ENCODE assay signal across 10 mouse cellular contexts in the genomic region with DNA sequence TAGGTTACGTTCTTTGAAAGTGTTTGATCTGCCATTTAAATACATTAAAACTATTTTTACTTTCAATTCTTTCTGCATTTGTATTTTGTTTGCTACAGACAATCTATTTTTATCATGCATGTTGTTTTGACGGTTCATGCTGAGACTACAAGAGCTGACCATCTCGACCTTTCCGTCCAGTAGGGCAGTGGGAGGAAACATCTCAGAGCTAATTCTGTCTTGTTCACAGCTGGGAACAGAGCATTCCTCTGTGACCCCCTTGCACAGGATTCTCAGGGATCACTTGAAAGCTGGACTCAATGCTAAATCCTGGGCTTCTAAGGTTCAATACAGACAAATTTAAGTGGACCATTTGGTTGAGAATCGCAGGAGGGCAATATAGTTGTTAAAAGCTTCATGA.
A peak's percentile ranks its signal among the peaks of the same experiment; 100 is the strongest.
DNase-seq lines count a peak whose midpoint lies in the region; ATAC-seq and TF ChIP-seq lines count a peak whose summit lies in the region.
"Had no signal": no experiment of that assay in that cellular context is flagged by ENCODE, and none has a peak within 500 bp of the region (broad histone marks: within the 10 kb centered on the region; RNA-seq: fewer than 3 reads in every experiment).

No protein-coding gene starts in this region.

- no peak overlapping the region for H3K4me2 ChIP-seq in liver, postnatal 0 days (ENCODE audit: low read depth, low read length)
- H3K4me2 ChIP-seq in heart, embryonic 16.5 days (ENCODE audit: low read depth, low read length), result no peak overlapping the region; the same call in 1 of the 2 replicates
- H3K4me2 ChIP-seq: limb, embryonic 13.5 days had no signal

- H3K9ac ChIP-seq in liver, postnatal 0 days (replicated peaks), result no peak overlapping the region
- no peak overlapping the region; the same call in 1 of the 2 replicates for H3K9ac ChIP-seq in heart, embryonic 16.5 days (ENCODE audit: low read length)
- H3K9ac ChIP-seq: limb, embryonic 13.5 days had no signal

- H3K4me3 ChIP-seq in gastrocnemius, adult 2 months, result peak overlapping the region; percentile 36
- H3K4me3 ChIP-seq in liver, postnatal 0 days (ENCODE audit: low read depth, low read length), result no peak overlapping the region
- no peak overlapping the region for H3K4me3 ChIP-seq in heart, embryonic 16.5 days (ENCODE audit: low read length)
- H3K4me3 ChIP-seq: limb, embryonic 13.5 days had no signal

- TF ChIP-seq CTCF in gastrocnemius, adult 2 months (IDR thresholded peaks at IDR 0.05), result 0 out of 2 replicates have a peak, but pooled peaks have one; percentile 3
- no peak for TF ChIP-seq CTCF in liver, postnatal 0 days (IDR thresholded peaks at IDR 0.05; ENCODE audit: low read depth)

- WGBS in liver, postnatal 0 days (ENCODE audit: insufficient replicate concordance), result 67% methylated on average over 5 of the region's 5 CpGs
- WGBS in heart, embryonic 16.5 days, result 43% methylated on average over 5 of the region's 5 CpGs

- no peak for TF ChIP-seq EP300 in liver, postnatal 0 days (IDR thresholded peaks at IDR 0.05; ENCODE audit: low read depth)

- no peaks in the 10 kb centered on the region for H3K27me3 ChIP-seq in liver, postnatal 0 days (ENCODE audit: insufficient read depth, low read length)
- no peaks in the 10 kb centered on the region for H3K27me3 ChIP-seq in heart, embryonic 16.5 days (ENCODE audit: control insufficient read depth, insufficient read depth, low read length)
- H3K27me3 ChIP-seq: limb, embryonic 13.5 days had no signal

- peak overlapping the region; percentile 96 for H3K27ac ChIP-seq in gastrocnemius, adult 2 months
- H3K27ac ChIP-seq in liver, postnatal 0 days (ENCODE audit: low read depth), result 0 out of 2 replicates have a peak overlapping the region, but pooled peaks have one; percentile 26
- peak overlapping the region; percentile 66; the same call in 1 of the 2 replicates for H3K27ac ChIP-seq in heart, embryonic 16.5 days (ENCODE audit: low read length)
- H3K27ac ChIP-seq: limb, embryonic 13.5 days had no signal

- H3K36me3 ChIP-seq in liver, postnatal 0 days (replicated peaks; ENCODE audit: insufficient read depth, low read length), result no peaks in the 10 kb centered on the region
- H3K36me3 ChIP-seq in heart, embryonic 16.5 days (ENCODE audit: control insufficient read depth, insufficient read depth), result no peaks in the 10 kb centered on the region
- H3K36me3 ChIP-seq: limb, embryonic 13.5 days had no signal

- ATAC-seq in liver, postnatal 0 days, result no peak
- ATAC-seq in heart, embryonic 16.5 days (replicated peaks; ENCODE audit: extremely low read depth, insufficient read depth, low FRiP score), result no peak

- intact Hi-C loops in gastrocnemius, adult 2 months (cut with DNase I), result loop anchor here (5.0 kb wide), 1 partner anchor 456 kb away; no protein-coding TSS in a partner anchor
- intact Hi-C loops in gastrocnemius, postnatal 14 days (cut with DNase I; ENCODE audit: low total_unique reads), result loop anchor here (10.0 kb wide), 1 partner anchor 92 kb away; a partner anchor contains a TSS

- peaks cover 8% of the 10 kb centered on the region; the same call in 1 of the 2 replicates for H3K4me1 ChIP-seq in liver, postnatal 0 days (ENCODE audit: insufficient read depth)
- H3K4me1 ChIP-seq in heart, embryonic 16.5 days (ENCODE audit: control insufficient read depth, insufficient read depth, low read length), result peaks cover 37% of the 10 kb centered on the region

- no peaks in the 10 kb centered on the region for H3K9me3 ChIP-seq in liver, postnatal 0 days (ENCODE audit: low read length)
- no peaks in the 10 kb centered on the region for H3K9me3 ChIP-seq in heart, embryonic 16.5 days (replicated peaks; ENCODE audit: control insufficient read depth, low read length)
- H3K9me3 ChIP-seq: limb, embryonic 13.5 days had no signal

- peak; percentile 53 for DNase-seq in gastrocnemius, adult 2 months
- DNase-seq in gastrocnemius, postnatal 14 days, result no peak
- no peak for DNase-seq in liver, postnatal 0 days
- no peak for DNase-seq in liver
- peak; percentile 46 for DNase-seq in skeletal muscle tissue, adult 2 months (ENCODE audit: low read depth, low spot score)
- no peak for DNase-seq in right cerebral cortex, postnatal 25 days
- no peak for DNase-seq in B cell, adult 2 months
- DNase-seq: cerebellum, adult 2 months had no signal

Comparison
In these comparisons a context has a peak if more than half of its experiments do, and no peak if none do; other contexts are left out.
1. DNase-seq: peak in gastrocnemius, adult 2 months (single experiment) and skeletal muscle tissue, adult 2 months (single experiment); none in gastrocnemius, postnatal 14 days (single experiment), liver, postnatal 0 days (single experiment), liver (single experiment), right cerebral cortex, postnatal 25 days (single experiment) and B cell, adult 2 months (0 of 2).
2. H3K27ac ChIP-seq: peak in every context shown above with its lines; median percentile 96 in gastrocnemius, adult 2 months; 66 in heart, embryonic 16.5 days; 26 in liver, postnatal 0 days.